Mouse (Mus musculus) embryonic facial prominence, embryonic 14.5 days (tissue): ENCODE measurements around the gene Dstyk. TPM values are rescaled to one million over a fixed set of nuclear protein-coding genes. Genes with fewer than 3 reads are reported as not detected.
"Not testable (repeated sequence)": the region's sequence is repeated elsewhere in the genome, so short reads cannot be mapped to it uniquely, and the experiment has no call there.

Source experiments
- ATAC-seq: fragments of 200-750 bp; cut with Nextera tagmentation; 2 replicates; pipeline ENCODE4 v1.8.0; 2017; ENCODE audit warnings: low read depth, moderate number of reproducible peaks, moderate TSS enrichment
- DNase-seq: peaks from one replicate; pipeline ENCODE4 v3.0.0-alpha.2; 2015; ENCODE audit warnings: low spot score
- H3K27ac ChIP-seq: fragments of 300-500 bp; sonication (generic); replicated peaks from 2 replicates; pipeline ENCODE4 v1.5.1; 2014; ENCODE audit warnings: low read depth, mild to moderate bottlenecking, low read length, moderate library complexity
- H3K27me3 ChIP-seq: fragments of 300-500 bp; sonication (generic); replicated peaks from 2 replicates; pipeline ENCODE4 v1.6.1; 2014; ENCODE audit warnings: low read length; ENCODE audit not compliant: control insufficient read depth, insufficient read depth
- H3K36me3 ChIP-seq: fragments of 300-500 bp; sonication (generic); 2 replicates; pipeline ENCODE4 v1.6.1; 2014; ENCODE audit warnings: low read length, mixed read lengths; ENCODE audit not compliant: control insufficient read depth, insufficient read depth
- H3K4me1 ChIP-seq: fragments of 300-500 bp; sonication (generic); 2 replicates; pipeline ENCODE4 v1.6.1; 2014; ENCODE audit warnings: antibody characterized with exemption, low read length; ENCODE audit not compliant: control insufficient read depth, insufficient read depth
- H3K4me2 ChIP-seq: fragments of 300-500 bp; sonication (generic); 2 replicates; pipeline ENCODE4 v1.6.1; 2014; ENCODE audit warnings: low read depth, mild to moderate bottlenecking, low read length, moderate library complexity, mixed read lengths
- H3K4me3 ChIP-seq: fragments of 300-500 bp; sonication (generic); 2 replicates; pipeline ENCODE4 v1.5.1; 2014; ENCODE audit warnings: low read depth, mild to moderate bottlenecking, low read length
- H3K9ac ChIP-seq: fragments of 300-500 bp; sonication (generic); 2 replicates; pipeline ENCODE4 v1.6.1; 2014; ENCODE audit warnings: low read depth, mild to moderate bottlenecking, low read length, moderate library complexity, mixed read lengths
- H3K9me3 ChIP-seq: fragments of 300-500 bp; sonication (generic); 2 replicates; pipeline ENCODE4 v1.6.1; 2016; ENCODE audit warnings: low read length; ENCODE audit not compliant: control insufficient read depth
- WGBS: fragments of 180-500 bp; shearing (Covaris S2); extraction: QIAGEN DNeasy Blood & Tissue Kit; methylation state at CpG from one replicate; pipeline ENCODE4 v1.1.7; 2014; 5-methylcytosine and 5-hydroxymethylcytosine counted together
- polyA plus RNA-seq: library from polyadenylated mRNA; unstranded; fragments of >200 nt; fragmentation: Nextera tagmentation; extraction: Ambion mirVana; gene quantifications from 2 replicates; pipeline ENCODE4 v1.2.1, GENCODE M21; 2014

Dstyk gene
- polyA plus RNA-seq, 1 experiment from 2014 or later, result 15.6 TPM

GRCm38 (mm10) chr1:132437389-132437788, 20.0 kb downstream of the Dstyk start:
- no peak overlapping the region for H3K27ac ChIP-seq
- no peak overlapping the region for H3K9ac ChIP-seq
- H3K4me1 ChIP-seq, result no peaks in the 10 kb centered on the region; the same call in 1 of the 2 replicates
- ATAC-seq, result no peak
- H3K36me3 ChIP-seq, result peaks cover 54% of the 10 kb centered on the region
- H3K27me3 ChIP-seq, result no peaks in the 10 kb centered on the region
- no peak overlapping the region for H3K4me3 ChIP-seq
- no peak overlapping the region for H3K4me2 ChIP-seq
- no peaks in the 10 kb centered on the region for H3K9me3 ChIP-seq
- 71% methylated on average over 5 of the region's 5 CpGs for WGBS
- no peak for DNase-seq

GRCm38 (mm10) chr1:132440896-132441435, 23.6 kb downstream of the Dstyk start:
- no peak for DNase-seq
- Histone ChIP-seq H3K36me3 (peaks cover 56% of the 10 kb centered on the region), H3K9me3 (no peaks in the 10 kb centered on the region), H3K4me3 (no peak overlapping the region), H3K9ac (no peak overlapping the region), H3K27ac (no peak overlapping the region), H3K4me2 (no peak overlapping the region), H3K4me1 (no peaks in the 10 kb centered on the region; the same call in 1 of the 2 replicates), H3K27me3 (no peaks in the 10 kb centered on the region)
- WGBS, result 62% methylated on average over 1 of the region's 1 CpGs
- no peak for ATAC-seq

- Histone ChIP-seq H3K9me3 (no peaks in the 10 kb centered on the region), H3K27me3 (no peaks in the 10 kb centered on the region), H3K4me1 (no peaks in the 10 kb centered on the region), H3K4me3 (no peak overlapping the region), H3K36me3 (peaks cover 73% of the 10 kb centered on the region), H3K9ac (no peak overlapping the region), H3K27ac (no peak overlapping the region), H3K4me2 (no peak overlapping the region)
- WGBS, result 96% methylated on average over 7 of the region's 7 CpGs
- ATAC-seq (no peak), DNase-seq (no peak)
These were observed 32.4 kb downstream of the Dstyk start for GRCm38 (mm10) chr1:132449742-132450141.

- peaks cover 67% of the 10 kb centered on the region for H3K36me3 ChIP-seq
- no peaks in the 10 kb centered on the region; the same call in 1 of the 2 replicates for H3K4me1 ChIP-seq
- no peaks in the 10 kb centered on the region for H3K27me3 ChIP-seq
- H3K4me2 ChIP-seq, result no peak overlapping the region
- H3K4me3 ChIP-seq, result no peak overlapping the region
- DNase-seq, result no peak
- ATAC-seq, result no peak
- H3K9me3 ChIP-seq, result no peaks in the 10 kb centered on the region
- H3K9ac ChIP-seq, result no peak overlapping the region
- 42% methylated on average over 5 of the region's 5 CpGs for WGBS
- H3K27ac ChIP-seq, result no peak overlapping the region
These were observed 47.3 kb downstream of the Dstyk start for GRCm38 (mm10) chr1:132464651-132465050.

GRCm38 (mm10) chr1:132468926-132469325, 51.6 kb downstream of the Dstyk start:
- H3K4me2 ChIP-seq, result no peak overlapping the region
- DNase-seq (peak; percentile 45), ATAC-seq (peak; percentile 37; the same call in 1 of the 2 replicates)

GRCm38 (mm10) chr1:132469519-132469918, 52.2 kb downstream of the Dstyk start:
- Histone ChIP-seq H3K4me1 (no peaks in the 10 kb centered on the region; the same call in 1 of the 2 replicates), H3K27me3 (no peaks in the 10 kb centered on the region), H3K27ac (no peak overlapping the region), H3K9ac (no peak overlapping the region), H3K9me3 (no peaks in the 10 kb centered on the region), H3K36me3 (peaks cover 26% of the 10 kb centered on the region), H3K4me2 (no peak overlapping the region), H3K4me3 (no peak overlapping the region)
- DNase-seq, result no peak
- 89% methylated on average over 7 of the region's 7 CpGs for WGBS
- no peak for ATAC-seq

More at GRCm38 (mm10) chr1:132468926-132469325, 51.6 kb downstream of the Dstyk start:
- Histone ChIP-seq H3K36me3 (peaks cover 31% of the 10 kb centered on the region), H3K9me3 (no peaks in the 10 kb centered on the region), H3K9ac (no peak overlapping the region), H3K4me3 (no peak overlapping the region), H3K27ac (no peak overlapping the region), H3K4me1 (no peaks in the 10 kb centered on the region; the same call in 1 of the 2 replicates), H3K27me3 (no peaks in the 10 kb centered on the region)

- DNase-seq, H3K4me1 ChIP-seq, H3K27me3 ChIP-seq, H3K9ac ChIP-seq, H3K4me2 ChIP-seq, H3K9me3 ChIP-seq, H3K27ac ChIP-seq, H3K4me3 ChIP-seq, ATAC-seq: not testable (repeated sequence)
- 86% methylated on average over 1 of the region's 1 CpGs for WGBS
- H3K36me3 ChIP-seq, result peaks cover 20% of the 10 kb centered on the region
These were observed 52.7 kb downstream of the Dstyk start for GRCm38 (mm10) chr1:132470031-132470430.

- no peak for ATAC-seq
These were observed 53.7 kb downstream of the Dstyk start for GRCm38 (mm10) chr1:132471032-132471431.

GRCm38 (mm10) chr1:132471499-132471898, 54.1 kb downstream of the Dstyk start:
- 95% methylated on average over 5 of the region's 5 CpGs for WGBS
- peaks cover 8% of the 10 kb centered on the region for H3K36me3 ChIP-seq
- no peak overlapping the region for H3K4me3 ChIP-seq
- ATAC-seq (no peak), DNase-seq (no peak)
- no peak overlapping the region for H3K9ac ChIP-seq
- H3K4me2 ChIP-seq, result no peak overlapping the region
- no peak overlapping the region for H3K27ac ChIP-seq
- H3K27me3 ChIP-seq, result no peaks in the 10 kb centered on the region
- no peaks in the 10 kb centered on the region for H3K9me3 ChIP-seq
- peaks cover 7% of the 10 kb centered on the region for H3K4me1 ChIP-seq

More at GRCm38 (mm10) chr1:132471032-132471431, 53.7 kb downstream of the Dstyk start:
- Histone ChIP-seq H3K27me3 (no peaks in the 10 kb centered on the region), H3K27ac (no peak overlapping the region), H3K36me3 (peaks cover 12% of the 10 kb centered on the region), H3K4me3 (no peak overlapping the region), H3K9ac (no peak overlapping the region), H3K9me3 (no peaks in the 10 kb centered on the region), H3K4me1 (peaks cover 3% of the 10 kb centered on the region), H3K4me2 (no peak overlapping the region)
- no peak for DNase-seq
- WGBS, result 80% methylated on average over 2 of the region's 2 CpGs
